ENCODE assay signal across 20 mouse cellular contexts in the genomic region with DNA sequence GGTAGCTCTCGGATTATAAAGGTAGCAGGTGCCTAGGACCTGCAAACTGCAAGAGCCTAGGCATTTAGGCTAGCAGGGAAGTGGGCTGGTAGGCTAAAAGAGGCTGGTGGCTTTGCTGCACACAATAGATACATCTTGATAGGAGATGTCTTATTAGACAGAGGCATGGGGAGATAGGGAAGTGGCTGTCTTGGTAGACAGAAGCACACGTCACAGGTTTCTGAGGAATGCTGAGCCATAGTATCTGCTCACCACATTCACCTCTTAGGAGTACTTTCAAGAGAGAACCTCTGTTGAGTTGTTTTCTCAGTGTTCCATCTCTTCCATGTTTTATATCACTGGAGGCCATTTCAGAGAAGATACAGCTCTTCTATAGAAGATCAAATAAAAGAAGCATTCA.
DNase-seq lines count a peak whose midpoint lies in the region; ATAC-seq lines count a peak whose summit lies in the region.
"Had no signal": no experiment of that assay in that cellular context is flagged by ENCODE, and none has a peak within 500 bp of the region (broad histone marks: within the 10 kb centered on the region; RNA-seq: fewer than 3 reads in every experiment).

No protein-coding gene starts in this region.

- H3K27ac ChIP-seq in lung, embryonic 16.5 days (ENCODE audit: low read length): peak overlapping the region; percentile 62
- H3K27ac ChIP-seq in midbrain, embryonic 11.5 days (ENCODE audit: low read depth, low read length): no peak overlapping the region
- H3K27ac ChIP-seq in midbrain, embryonic 10.5 days (replicated peaks): no peak overlapping the region
- H3K27ac ChIP-seq in midbrain, embryonic 16.5 days (ENCODE audit: low read length): no peak overlapping the region
- H3K27ac ChIP-seq: embryonic facial prominence, embryonic 10.5 days; embryonic facial prominence, embryonic 12.5 days; forebrain, embryonic 13.5 days; forebrain, embryonic 15.5 days had no signal

- no peak overlapping the region for H3K4me2 ChIP-seq in lung, embryonic 16.5 days (ENCODE audit: low read depth, low read length)
- H3K4me2 ChIP-seq in midbrain, embryonic 11.5 days: no peak overlapping the region
- H3K4me2 ChIP-seq in midbrain, embryonic 16.5 days (ENCODE audit: low read length): no peak overlapping the region
- H3K4me2 ChIP-seq: embryonic facial prominence, embryonic 12.5 days; forebrain, embryonic 13.5 days; forebrain, embryonic 15.5 days had no signal

- H3K9me3 ChIP-seq in lung, embryonic 16.5 days (ENCODE audit: control insufficient read depth, low read length): no peaks in the 10 kb centered on the region; the same call in 1 of the 2 replicates
- H3K9me3 ChIP-seq in midbrain, embryonic 11.5 days (ENCODE audit: control insufficient read depth, low read length): no peaks in the 10 kb centered on the region
- no peaks in the 10 kb centered on the region for H3K9me3 ChIP-seq in midbrain, embryonic 10.5 days (replicated peaks)
- no peaks in the 10 kb centered on the region for H3K9me3 ChIP-seq in midbrain, embryonic 16.5 days (replicated peaks; ENCODE audit: control insufficient read depth, low read length, poor library complexity, severe bottlenecking)
- H3K9me3 ChIP-seq: embryonic facial prominence, embryonic 10.5 days; embryonic facial prominence, embryonic 12.5 days; forebrain, embryonic 13.5 days; forebrain, embryonic 15.5 days had no signal

- no peak for DNase-seq in lung, postnatal 14 days
- peak; percentile 79 for DNase-seq in midbrain, embryonic 11.5 days (ENCODE audit: low spot score, missing footprints)
- no peak for DNase-seq in midbrain, embryonic 10.5 days (ENCODE audit: low spot score)
- DNase-seq in frontal cortex, postnatal 10 days (ENCODE audit: low spot score in 2 of 2): no peak
- DNase-seq: adrenal gland, adult 2 months; adrenal gland, postnatal 10 days; adrenal gland, postnatal 25 days; cerebellum, adult 11 months; cerebellum, adult 18-20 months; cerebellum, adult 8-10 months; cerebellum, adult 9-11 months; cerebellum, postnatal 14 days; cerebellum, postnatal 36 days had no signal

- no peak for ATAC-seq in lung, embryonic 16.5 days (ENCODE audit: low read depth)
- no peak for ATAC-seq in midbrain, embryonic 11.5 days (ENCODE audit: low FRiP score)
- peak; percentile 12 to 34; a peak in 1 of 4 replicates for ATAC-seq in hematopoietic stem cell, adult 5-6 weeks (replicated peaks in 1 of 2; ENCODE audit: insufficient read depth in 1 of 2, low FRiP score in 2 of 2, low TSS enrichment in 1 of 2, low read depth in 1 of 2, poor library complexity in 2 of 2, severe bottlenecking in 2 of 2)
- no peak for ATAC-seq in midbrain, embryonic 16.5 days
- ATAC-seq: forebrain, embryonic 13.5 days; forebrain, embryonic 15.5 days had no signal

- H3K27me3 ChIP-seq in lung, embryonic 16.5 days (ENCODE audit: control insufficient read depth, insufficient read depth, low read depth, low read length): no peaks in the 10 kb centered on the region
- no peaks in the 10 kb centered on the region for H3K27me3 ChIP-seq in midbrain, embryonic 11.5 days (ENCODE audit: control insufficient read depth, insufficient read depth, low read length)
- no peaks in the 10 kb centered on the region for H3K27me3 ChIP-seq in midbrain, embryonic 10.5 days (ENCODE audit: low read depth, poor library complexity, severe bottlenecking)
- H3K27me3 ChIP-seq in midbrain, embryonic 16.5 days (ENCODE audit: control insufficient read depth, insufficient read depth, low read depth, low read length): no peaks in the 10 kb centered on the region
- H3K27me3 ChIP-seq: embryonic facial prominence, embryonic 12.5 days; forebrain, embryonic 13.5 days; forebrain, embryonic 15.5 days had no signal

- no peaks in the 10 kb centered on the region for H3K36me3 ChIP-seq in lung, embryonic 16.5 days (ENCODE audit: control insufficient read depth, insufficient read depth, low read length)
- no peaks in the 10 kb centered on the region for H3K36me3 ChIP-seq in midbrain, embryonic 11.5 days (ENCODE audit: control insufficient read depth, insufficient read depth, low read length)
- H3K36me3 ChIP-seq in midbrain, embryonic 10.5 days: no peaks in the 10 kb centered on the region
- H3K36me3 ChIP-seq in midbrain, embryonic 16.5 days (ENCODE audit: control insufficient read depth, insufficient read depth, low read length): no peaks in the 10 kb centered on the region
- H3K36me3 ChIP-seq: embryonic facial prominence, embryonic 10.5 days; embryonic facial prominence, embryonic 12.5 days; forebrain, embryonic 15.5 days had no signal

- no peak overlapping the region for H3K9ac ChIP-seq in lung, embryonic 16.5 days (ENCODE audit: low read length)
- no peak overlapping the region for H3K9ac ChIP-seq in midbrain, embryonic 11.5 days (ENCODE audit: low read length)
- no peak overlapping the region for H3K9ac ChIP-seq in midbrain, embryonic 16.5 days (ENCODE audit: low read depth, low read length)
- H3K9ac ChIP-seq: embryonic facial prominence, embryonic 12.5 days; forebrain, embryonic 13.5 days; forebrain, embryonic 15.5 days had no signal

- 0 out of 2 replicates have a peak, but pooled peaks cover 2% of the 10 kb centered on the region for H3K4me1 ChIP-seq in lung, embryonic 16.5 days (replicated peaks; ENCODE audit: control insufficient read depth, insufficient read depth, low read length)
- H3K4me1 ChIP-seq in midbrain, embryonic 11.5 days (ENCODE audit: control insufficient read depth, insufficient read depth, low read length): no peaks in the 10 kb centered on the region
- 0 out of 2 replicates have a peak, but pooled peaks cover 4% of the 10 kb centered on the region for H3K4me1 ChIP-seq in midbrain, embryonic 10.5 days
- H3K4me1 ChIP-seq in midbrain, embryonic 16.5 days (ENCODE audit: control insufficient read depth, insufficient read depth, low read length): no peaks in the 10 kb centered on the region
- H3K4me1 ChIP-seq: embryonic facial prominence, embryonic 12.5 days; forebrain, embryonic 13.5 days; forebrain, embryonic 15.5 days had no signal

- H3K4me3 ChIP-seq in lung, embryonic 16.5 days (ENCODE audit: low read length): no peak overlapping the region
- H3K4me3 ChIP-seq in midbrain, embryonic 11.5 days (ENCODE audit: low read depth, low read length): no peak overlapping the region
- H3K4me3 ChIP-seq in midbrain, embryonic 10.5 days: no peak overlapping the region
- no peak overlapping the region for H3K4me3 ChIP-seq in midbrain, embryonic 16.5 days (ENCODE audit: low read depth, low read length)
- H3K4me3 ChIP-seq: embryonic facial prominence, embryonic 10.5 days; embryonic facial prominence, embryonic 12.5 days; forebrain, embryonic 13.5 days; forebrain, embryonic 15.5 days had no signal

- 69% methylated on average over 2 of the region's 2 CpGs for WGBS in lung, embryonic 16.5 days
- 84% methylated on average over 2 of the region's 2 CpGs for WGBS in midbrain, embryonic 11.5 days
- 82% methylated on average over 2 of the region's 2 CpGs for WGBS in midbrain, embryonic 10.5 days
- 87% methylated on average over 2 of the region's 2 CpGs for WGBS in midbrain, embryonic 16.5 days

Comparison
In these comparisons a context has a peak if more than half of its experiments do, and no peak if none do; other contexts are left out.
1. ATAC-seq: peak in hematopoietic stem cell, adult 5-6 weeks (2 of 2); none in lung, embryonic 16.5 days (single experiment), midbrain, embryonic 11.5 days (single experiment) and midbrain, embryonic 16.5 days (single experiment).